Mouse (Mus musculus) olfactory bulb, adult 2 months (tissue): Measurements from ENCODE around the gene Pdlim7.

ENCODE experiments used
- CTCF ChIP-seq: fragments of 200-500 bp; IDR thresholded peaks from 2 replicates; pipeline ENCODE4 v1.5.1; 2012; ENCODE audit warnings: low read depth, mild to moderate bottlenecking, low read length, moderate library complexity; ENCODE audit not compliant: insufficient read depth
- POLR2A ChIP-seq: fragments of 200-500 bp; IDR thresholded peaks from 2 replicates; pipeline ENCODE4 v1.6.1; 2012; ENCODE audit warnings: mild to moderate bottlenecking, low read depth, low read length, moderate library complexity; ENCODE audit not compliant: insufficient read depth

DNA sequence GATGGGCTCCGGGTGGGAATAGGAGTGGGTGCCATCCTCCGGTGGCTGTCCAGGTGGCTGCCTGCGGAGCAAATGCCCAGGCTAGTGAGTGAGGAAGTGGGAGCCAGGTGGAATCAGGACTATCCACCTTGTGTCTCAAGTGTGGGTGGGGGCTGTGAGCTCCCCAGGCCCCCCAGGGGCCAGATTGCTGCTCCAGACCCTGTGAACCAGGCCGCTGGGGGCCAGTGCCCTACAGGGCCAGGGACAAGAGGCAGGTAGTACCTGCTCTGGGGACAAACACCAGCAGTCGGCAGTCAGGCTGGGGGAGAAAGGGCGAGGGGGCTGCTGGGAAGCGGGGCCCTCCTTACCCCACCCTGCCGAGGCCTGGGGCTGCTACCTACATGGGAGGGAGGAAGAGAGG is 37.2 kb downstream of the Pdlim7 start:
- TF ChIP-seq CTCF (no peak), POLR2A (no peak)
